Mouse (Mus musculus) spleen, postnatal 14 days (tissue): ENCODE results near the gene Pole4.

Experiments
- DNase-seq, 2 experiments: peaks; one replicate each; pipeline ENCODE4 v3.0.0; 2021 to 2022; ENCODE audit warnings: low spot score in 2 of 2

Pole4 gene

DNA sequence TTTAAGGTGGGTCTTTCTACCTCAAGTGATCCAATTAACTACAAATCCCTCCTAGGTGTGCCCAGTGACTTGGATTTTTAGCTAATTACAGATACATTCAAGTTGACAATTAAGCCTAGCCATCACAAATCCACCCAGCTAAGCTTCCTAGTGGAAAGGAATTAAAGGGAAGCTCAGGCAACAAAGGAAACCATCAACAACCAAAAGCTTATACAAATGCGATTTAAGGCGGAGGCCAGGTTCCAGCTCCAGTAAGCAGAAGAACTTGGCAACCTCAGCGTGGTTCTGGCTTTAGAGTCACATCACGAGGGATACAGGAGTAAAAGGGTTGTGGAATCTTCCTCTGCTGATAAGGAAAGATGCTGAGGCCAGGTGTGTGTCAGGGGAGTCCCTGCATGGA, 92.0 kb downstream of the Pole4 start:
- no peak for DNase-seq

DNA sequence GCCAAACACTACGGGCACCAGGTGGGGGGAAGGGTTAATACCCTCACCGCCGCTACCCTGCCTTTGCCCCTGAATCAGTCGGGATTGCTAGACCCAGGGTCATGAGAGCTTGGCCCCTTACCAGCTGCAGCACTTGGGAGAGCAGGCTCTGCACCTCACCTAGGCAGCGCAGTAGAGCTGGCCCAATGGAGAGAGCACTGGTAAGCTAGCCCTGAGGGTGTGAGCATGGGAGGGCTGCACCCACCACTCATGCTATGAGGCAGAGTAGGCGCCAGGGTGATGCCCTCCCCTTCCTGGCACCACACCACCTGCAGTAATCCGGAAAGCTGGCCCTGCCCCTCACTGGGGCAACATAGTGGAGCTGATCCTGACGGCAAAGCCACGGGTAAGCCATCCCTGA, 94.1 kb downstream of the Pole4 start:
- DNase-seq, result no peak

DNA sequence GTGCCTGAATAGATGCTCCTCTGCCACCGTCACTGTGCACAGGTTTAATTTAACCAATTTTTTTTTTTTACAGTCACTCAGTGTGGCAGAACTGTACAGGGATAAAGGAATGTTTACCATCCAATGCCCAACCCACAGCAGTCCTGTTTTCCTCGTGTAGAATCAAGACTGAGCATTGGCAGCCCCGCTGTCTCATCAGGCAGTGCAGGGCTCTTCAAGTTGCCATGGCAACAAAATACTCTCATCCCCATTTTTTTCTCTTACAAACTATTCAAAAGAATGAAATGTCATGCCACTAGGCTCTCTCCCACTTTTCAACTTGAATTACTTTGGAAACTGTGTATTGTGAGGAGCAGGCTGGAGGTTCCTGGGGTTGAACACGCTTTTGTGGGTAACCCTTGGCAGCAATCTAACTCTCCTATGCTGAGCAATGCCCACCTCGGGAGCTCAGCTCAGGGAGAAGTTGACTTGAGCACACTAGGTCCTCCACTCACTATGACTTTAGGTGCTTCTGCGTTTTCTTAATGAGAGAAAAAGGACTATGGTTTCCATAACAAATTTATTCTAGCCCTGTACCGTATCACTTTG, 95.7 kb downstream of the Pole4 start:
- DNase-seq, result no peak

DNA sequence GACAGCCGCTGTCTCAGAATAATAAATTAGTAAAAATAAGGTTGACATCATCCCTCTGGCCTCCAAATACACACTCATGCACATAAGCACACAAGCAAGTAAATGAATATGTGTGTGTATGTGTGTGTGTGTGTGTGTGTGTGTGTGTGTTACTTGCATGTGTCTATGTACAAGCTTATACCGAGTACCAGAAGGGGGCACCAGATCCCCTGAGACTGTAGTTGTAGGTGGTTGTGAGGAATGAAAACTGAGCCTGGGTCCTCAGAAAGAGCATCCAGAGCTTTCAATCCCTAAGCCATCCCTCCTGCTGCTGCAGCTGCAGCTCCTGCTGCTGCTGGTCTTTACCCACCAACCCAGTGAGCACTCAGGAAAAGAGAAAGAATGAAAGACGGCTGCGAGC, 96.4 kb downstream of the Pole4 start:
- DNase-seq, result no peak

DNA sequence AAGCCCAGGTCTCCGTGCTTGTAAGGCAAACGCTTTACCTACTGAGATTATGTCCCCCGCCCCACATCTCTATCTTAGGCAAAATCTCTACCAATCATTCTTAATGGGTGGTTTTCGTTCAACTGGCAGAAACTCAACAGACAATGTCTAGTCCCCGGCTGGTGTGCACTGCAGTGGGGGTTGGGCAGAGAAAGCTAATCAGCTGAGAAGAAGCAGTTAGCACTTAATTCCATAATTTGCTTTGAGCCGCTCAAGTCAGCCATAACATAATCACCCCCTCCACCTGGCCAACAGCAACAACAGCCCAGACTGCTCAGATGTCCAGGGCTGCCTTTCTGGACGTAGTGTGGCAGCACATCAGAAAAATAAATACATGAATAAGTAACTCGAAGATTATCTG, 100.4 kb downstream of the Pole4 start:
- no peak for DNase-seq

DNA sequence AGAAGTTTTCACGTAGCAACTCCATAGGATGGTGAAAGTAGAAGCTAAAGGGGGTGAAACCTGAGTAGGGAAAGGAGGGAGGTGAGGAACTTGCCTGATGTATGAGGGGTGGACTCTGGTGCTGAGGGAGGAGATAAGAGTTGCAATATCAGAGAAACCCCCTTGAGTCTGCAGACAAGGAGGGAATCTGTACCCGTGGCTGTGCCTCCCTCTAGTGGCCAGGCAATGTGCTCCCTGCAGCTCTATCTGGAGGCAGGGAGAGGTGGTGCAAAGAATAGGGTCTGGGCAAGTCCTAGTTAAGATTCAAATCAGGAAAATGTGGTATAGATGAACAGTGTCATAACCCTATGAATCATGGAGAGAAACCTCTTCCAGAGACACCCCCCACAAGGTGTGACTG, 101.5 kb downstream of the Pole4 start:
- no peak for DNase-seq

DNA sequence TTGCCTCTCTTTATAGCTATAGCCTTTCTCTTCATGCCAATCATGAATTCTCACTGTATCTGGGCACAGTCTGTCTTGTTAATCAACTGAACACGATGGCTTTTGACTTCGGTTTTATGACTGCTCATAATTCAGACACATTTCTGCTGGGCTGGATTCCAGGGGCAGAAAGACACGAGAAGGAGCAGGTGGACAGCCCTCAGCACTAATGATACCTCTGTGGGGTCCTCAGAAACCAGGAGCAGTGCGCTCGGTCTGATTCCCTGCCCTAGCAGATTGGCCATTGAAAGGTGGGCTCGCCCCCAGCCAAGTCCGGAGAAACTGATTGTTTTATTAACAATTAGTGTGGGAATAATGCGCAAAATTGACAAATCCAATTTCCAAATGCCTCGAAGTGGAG, 101.9 kb downstream of the Pole4 start:
- no peak for DNase-seq

DNA sequence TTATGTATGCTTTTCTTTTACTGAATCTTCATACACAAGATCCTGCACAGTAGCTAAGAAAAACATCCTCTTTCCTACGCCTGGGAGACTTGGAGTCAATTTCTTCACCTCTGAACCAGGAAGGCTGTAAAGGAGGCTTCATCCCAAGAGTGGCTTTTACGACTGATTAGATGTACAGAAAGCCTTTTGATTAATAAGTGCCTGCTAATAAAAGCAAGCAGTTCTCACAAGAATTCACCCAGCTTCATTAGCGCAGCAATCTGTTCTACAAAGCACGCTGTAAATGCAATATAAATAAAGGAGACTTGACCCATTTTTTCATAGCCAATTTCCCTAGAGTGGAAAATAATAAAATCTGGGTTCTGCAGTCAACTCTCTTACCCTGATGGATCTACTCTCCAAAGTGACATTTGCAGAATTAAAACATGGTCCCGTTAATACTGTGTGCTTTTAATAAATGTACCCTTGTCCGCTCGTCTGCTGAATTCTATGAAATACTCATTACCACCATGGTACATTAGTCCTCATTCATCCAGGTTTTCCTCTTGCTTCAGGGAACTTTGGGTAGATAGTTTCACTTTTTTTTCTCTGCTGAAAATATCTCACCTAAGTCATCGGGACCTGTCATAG, 109.6 kb downstream of the Pole4 start:
- no peak for DNase-seq

DNA sequence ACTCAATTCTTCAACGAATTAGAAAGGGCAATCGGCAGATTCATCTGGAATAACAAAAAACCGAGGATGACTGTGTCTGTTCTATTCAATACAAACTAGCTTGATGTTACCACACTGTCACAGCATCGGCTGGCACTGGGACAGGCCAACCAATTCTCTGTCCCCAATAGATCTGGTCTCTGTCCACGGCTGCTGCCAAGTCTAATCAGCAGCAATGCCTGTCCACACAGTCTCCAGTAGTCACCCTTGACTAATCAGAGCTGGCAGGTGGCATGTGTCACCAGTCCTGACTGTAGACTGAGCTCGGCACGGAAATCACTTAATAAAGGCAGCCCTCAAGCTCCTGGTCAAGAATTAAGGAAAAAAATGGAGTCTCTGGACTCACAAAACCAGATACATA, 115.8 kb downstream of the Pole4 start:
- no peak for DNase-seq

DNA sequence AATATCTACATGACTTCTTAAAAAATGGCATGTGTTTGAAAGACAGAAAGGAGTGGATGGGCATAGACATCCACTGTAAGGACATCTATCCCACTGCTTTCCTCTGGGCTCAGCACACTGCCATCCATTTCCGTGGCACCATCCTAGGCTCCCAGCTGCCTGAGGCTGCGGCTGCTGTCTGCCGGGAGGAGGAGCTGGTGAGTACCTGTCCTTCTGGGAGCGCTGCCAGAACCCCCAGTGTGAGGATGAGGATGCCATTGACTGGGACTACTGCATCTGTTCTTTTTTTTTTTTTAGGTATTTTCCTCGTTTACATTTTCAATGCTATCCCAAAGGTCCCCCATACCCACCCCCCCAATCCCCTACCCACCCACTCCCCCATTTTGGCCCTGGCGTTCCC, 119.8 kb downstream of the Pole4 start:
- DNase-seq, result no peak

DNA sequence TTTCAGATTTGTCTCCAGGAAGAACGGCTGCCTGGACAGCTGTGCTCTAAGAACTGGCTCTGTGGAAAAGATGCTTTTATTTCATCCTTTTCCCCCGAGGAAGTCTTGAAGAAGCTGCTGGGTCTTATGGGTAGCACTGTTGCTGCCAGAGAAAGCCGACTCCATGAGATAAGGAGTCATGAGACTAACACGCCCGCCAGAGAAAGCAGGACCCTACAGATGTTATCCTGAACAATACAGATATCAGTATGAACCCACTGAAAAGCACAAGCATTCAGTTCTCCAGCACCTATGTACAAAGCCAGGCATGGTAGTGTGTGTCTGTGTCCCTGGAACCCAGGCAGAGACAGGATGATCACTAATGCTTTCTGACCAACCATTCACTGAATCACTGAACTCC, 129.7 kb downstream of the Pole4 start:
- no peak for DNase-seq
